Mouse (Mus musculus) G1E (cell line): ENCODE data around the gene Sgcd. TPM values are rescaled to one million over a fixed set of nuclear protein-coding genes. Genes with fewer than 3 reads are reported as not detected.

Source experiments
- ATAC-seq: 2 replicates; pipeline ENCODE4 v1.8.0; 2016; ENCODE audit warnings: mild to moderate bottlenecking; ENCODE audit not compliant: insufficient number of reproducible peaks, poor library complexity, low FRiP score, severe bottlenecking; ENCODE audit errors: extremely low read depth
- DNase-seq: peaks from one replicate; pipeline ENCODE4 v3.0.0; 2012; ENCODE audit warnings: low spot score
- H3K27me3 ChIP-seq: 2 replicates; pipeline ENCODE4 v1.6.1; 2012; ENCODE audit warnings: mild to moderate bottlenecking, low read length, inconsistent platforms; ENCODE audit not compliant: insufficient read depth
- H3K36me3 ChIP-seq: replicated peaks from 2 replicates; pipeline ENCODE3; 2012; ENCODE audit warnings: mild to moderate bottlenecking, inconsistent platforms
- H3K4me1 ChIP-seq: 2 replicates; pipeline ENCODE4 v1.6.1; 2012; ENCODE audit warnings: low read depth, low read length, inconsistent platforms, mixed read lengths; ENCODE audit not compliant: insufficient read depth
- H3K4me3 ChIP-seq: 2 replicates; pipeline ENCODE4 v1.5.1; 2012; ENCODE audit warnings: low read depth, mild to moderate bottlenecking, inconsistent platforms, low read length, moderate library complexity, mixed read lengths
- H3K9me3 ChIP-seq: replicated peaks from 2 replicates; pipeline ENCODE4 v1.6.1; 2012; ENCODE audit warnings: inconsistent platforms
- CTCF ChIP-seq: IDR thresholded peaks from 2 replicates; pipeline ENCODE4 v1.5.1; 2012; ENCODE audit warnings: low read depth, low read length, inconsistent platforms, mixed read lengths
- GATA1 ChIP-seq: IDR thresholded peaks from 2 replicates; pipeline ENCODE4 v1.6.1; 2012; ENCODE audit warnings: borderline replicate concordance, low read length, inconsistent platforms, mixed read lengths
- GATA2 ChIP-seq: IDR thresholded peaks from 2 replicates; pipeline ENCODE4 v1.6.1; 2012; ENCODE audit warnings: low read depth, low read length, inconsistent platforms, borderline replicate concordance
- POLR2AphosphoS5 ChIP-seq: IDR thresholded peaks from 2 replicates; pipeline ENCODE4 v1.6.1; 2012; ENCODE audit warnings: low read depth, low read length, inconsistent platforms; ENCODE audit not compliant: insufficient replicate concordance
- TAL1 ChIP-seq: conservative IDR thresholded peaks from 2 replicates; pipeline ENCODE4 v1.6.1; 2012; ENCODE audit warnings: low read depth, low read length, inconsistent platforms, mixed read lengths
- polyA plus RNA-seq: library from polyadenylated mRNA; stranded (reverse); fragments of >175 nt; gene quantifications from 2 replicates; pipeline ENCODE4 v1.2.3, GENCODE M21; 2012
- total RNA-seq, 2 experiments: library from RNA; stranded (forward) in 1 of 2; stranded (reverse) in 1 of 2; fragments of 200-1000 nt in 1 of 2; fragments of >200 nt in 1 of 2; fragmentation: Nextera tagmentation in 1 of 2; gene quantifications; 2 replicates each; pipeline ENCODE4 v1.2.3; 2014 to 2017

The Sgcd gene
- total and polyA plus RNA-seq, 3 experiments, result 0.05 TPM; not detected in 2

DNA sequence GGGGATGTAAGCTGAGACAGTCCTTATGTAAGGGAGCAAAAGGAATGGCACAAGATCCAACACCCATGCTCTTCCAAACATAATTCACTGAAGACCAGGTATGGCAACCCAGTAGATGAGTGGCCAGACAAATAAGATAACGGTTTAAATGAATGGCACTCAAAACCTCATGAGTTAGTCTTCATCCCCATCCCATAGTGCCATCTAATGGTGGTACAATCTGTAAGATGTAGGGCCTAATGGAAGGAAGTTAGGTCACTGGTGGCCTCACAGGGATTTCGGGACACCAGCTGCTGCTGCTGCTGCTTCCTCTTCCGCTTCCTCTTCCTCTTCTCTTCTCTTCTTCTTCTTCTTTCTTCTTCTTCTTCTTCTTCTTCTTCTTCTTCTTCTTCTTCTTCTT lies 601.0 kb downstream of the Sgcd start:
- ATAC-seq (no peak), DNase-seq (no peak)
- H3K4me3 ChIP-seq, result no peak overlapping the region
- no peaks in the 10 kb centered on the region for H3K36me3 ChIP-seq
- TF ChIP-seq CTCF (no peak), TAL1 (no peak), GATA1 (no peak), GATA2 (no peak), POLR2AphosphoS5 (no peak)
- no peaks in the 10 kb centered on the region for H3K4me1 ChIP-seq
- H3K27me3 ChIP-seq, result no peaks in the 10 kb centered on the region
- no peaks in the 10 kb centered on the region for H3K9me3 ChIP-seq

DNA sequence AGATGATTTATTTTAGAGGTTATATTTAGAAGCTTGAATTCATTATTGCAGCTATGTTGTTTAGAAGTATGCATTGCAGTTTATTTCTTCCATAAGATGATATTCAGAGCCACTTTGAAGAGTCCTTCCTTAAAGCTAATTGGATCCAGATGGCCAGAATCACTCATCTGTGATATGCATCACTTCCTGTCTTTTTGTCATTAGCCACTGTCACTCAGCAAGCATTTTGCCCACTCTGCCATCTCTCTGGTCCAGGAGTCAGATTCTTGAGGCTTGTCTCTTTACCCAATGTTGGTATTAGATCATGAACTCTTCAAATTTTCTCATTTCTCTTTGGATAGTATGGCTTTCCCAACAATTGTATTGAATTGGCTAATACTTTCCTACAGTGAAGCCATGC lies 602.6 kb downstream of the Sgcd start:
- TF ChIP-seq CTCF (no peak), POLR2AphosphoS5 (no peak), GATA1 (no peak), TAL1 (no peak), GATA2 (no peak)
- DNase-seq (no peak), ATAC-seq (no peak)
- no peaks in the 10 kb centered on the region for H3K27me3 ChIP-seq
- no peaks in the 10 kb centered on the region for H3K4me1 ChIP-seq
- H3K36me3 ChIP-seq, result no peaks in the 10 kb centered on the region
- no peak overlapping the region for H3K4me3 ChIP-seq
- H3K9me3 ChIP-seq, result 0 out of 2 replicates have a peak, but pooled peaks cover 4% of the 10 kb centered on the region

DNA sequence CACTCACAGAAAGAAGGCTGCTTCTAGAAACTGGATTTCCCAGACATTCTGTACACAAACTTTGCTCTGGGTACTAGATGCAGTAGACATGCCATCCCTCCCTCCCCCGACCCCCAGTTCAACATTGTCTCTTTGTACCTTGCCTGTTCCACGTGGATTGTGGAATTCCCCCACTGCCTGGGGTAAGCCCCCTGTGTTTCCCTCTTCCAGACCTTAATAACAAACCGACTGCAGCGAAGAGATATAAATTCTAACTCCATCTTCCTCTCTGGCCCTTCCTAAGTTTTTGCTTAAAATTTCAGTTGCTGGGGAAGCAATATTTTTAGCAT lies 609.2 kb downstream of the Sgcd start:
- Histone ChIP-seq H3K4me3 (no peak overlapping the region), H3K4me1 (no peaks in the 10 kb centered on the region), H3K27me3 (no peaks in the 10 kb centered on the region), H3K36me3 (no peaks in the 10 kb centered on the region), H3K9me3 (peaks cover 10% of the 10 kb centered on the region; the same call in 1 of the 2 replicates)
- DNase-seq (no peak), ATAC-seq (no peak)
- TF ChIP-seq CTCF, result no peak
- no peak for TF ChIP-seq GATA1
- TF ChIP-seq POLR2AphosphoS5, result no peak
- TF ChIP-seq TAL1, result no peak
- TF ChIP-seq GATA2, result no peak

DNA sequence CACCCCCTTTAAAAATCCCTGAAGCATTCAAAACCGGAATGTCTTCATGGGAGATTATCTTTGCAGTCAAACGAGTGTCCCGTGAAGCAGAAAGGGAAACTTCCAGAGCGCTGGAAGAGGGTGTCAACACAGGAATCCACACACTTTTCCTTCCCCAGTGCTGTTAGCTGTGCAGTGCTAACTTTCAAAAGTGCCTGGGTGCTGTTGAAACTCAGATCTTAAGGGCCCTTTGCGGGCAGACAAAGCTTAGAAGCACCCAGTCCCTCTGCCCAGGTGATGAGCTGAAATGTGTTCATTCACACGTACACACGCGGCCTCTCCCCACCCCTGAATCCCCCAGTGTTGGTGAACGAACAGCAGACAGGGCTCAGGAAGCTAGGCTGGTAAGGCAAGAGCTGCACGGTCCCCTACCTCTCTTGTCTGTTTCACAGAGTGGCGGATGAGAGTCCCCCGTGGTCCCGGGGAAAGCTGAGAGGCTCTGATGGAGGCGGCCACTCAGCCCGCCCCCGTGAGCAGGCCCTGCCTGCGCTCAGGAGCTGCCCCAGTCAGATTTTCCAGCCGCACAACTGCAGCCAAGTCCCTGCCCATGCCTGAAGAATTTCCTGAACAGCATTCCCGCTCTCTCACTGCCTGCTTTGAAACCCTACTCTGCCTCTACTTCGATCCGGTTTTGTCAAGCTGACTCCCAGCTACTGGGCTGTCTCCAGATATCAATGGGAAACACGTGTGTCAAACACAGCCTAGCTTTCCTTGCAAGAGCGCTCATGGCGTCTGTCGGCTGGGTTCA lies 609.7 kb downstream of the Sgcd start:
- H3K27me3 ChIP-seq, result no peaks in the 10 kb centered on the region
- TF ChIP-seq GATA2 (no peak), CTCF (no peak), GATA1 (no peak), POLR2AphosphoS5 (no peak), TAL1 (no peak)
- DNase-seq, result no peak
- H3K36me3 ChIP-seq, result no peaks in the 10 kb centered on the region
- H3K4me1 ChIP-seq, result no peaks in the 10 kb centered on the region
- no peak for ATAC-seq
- H3K9me3 ChIP-seq, result peaks cover 10% of the 10 kb centered on the region; the same call in 1 of the 2 replicates
- no peak overlapping the region for H3K4me3 ChIP-seq

DNA sequence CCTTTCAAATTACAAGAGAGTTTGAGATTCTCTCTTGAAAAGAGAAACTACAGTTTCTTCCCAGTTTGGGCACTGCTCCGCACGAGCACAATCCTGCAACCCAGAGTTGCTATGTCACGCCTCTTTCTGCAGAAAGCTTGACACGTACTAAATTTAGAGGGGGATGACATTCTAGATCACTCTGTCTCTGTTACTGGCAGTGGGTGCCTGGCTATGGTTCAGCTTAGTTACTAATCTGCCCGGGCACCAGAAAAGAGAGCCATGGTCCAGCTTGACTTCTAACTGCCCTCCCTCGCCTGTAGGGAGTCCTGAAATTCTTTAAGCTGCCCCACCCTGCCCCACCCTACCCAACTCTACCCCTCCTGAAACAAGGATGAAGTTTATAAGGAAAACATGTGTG lies 611.3 kb downstream of the Sgcd start:
- no peak for ATAC-seq

DNA sequence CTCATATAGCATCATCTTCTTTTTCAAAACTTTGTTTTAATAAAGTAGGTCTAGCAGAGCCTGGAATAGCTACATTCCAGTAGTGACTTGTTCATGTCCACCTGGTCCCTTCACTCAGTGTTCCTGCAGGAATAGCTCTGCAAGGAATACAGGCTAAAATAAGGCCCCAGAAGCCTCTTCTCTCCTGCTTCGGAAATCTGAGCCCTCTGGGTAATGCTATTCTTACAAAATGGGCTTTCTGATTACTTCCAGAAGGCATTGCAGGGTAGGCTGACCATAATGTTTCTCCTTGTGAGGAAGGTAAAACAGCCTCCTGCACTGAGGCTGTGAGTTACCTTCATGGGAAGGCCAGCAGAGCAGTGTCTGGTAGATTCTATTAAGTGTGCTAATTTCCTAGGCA lies 611.9 kb downstream of the Sgcd start:
- ATAC-seq (no peak), DNase-seq (no peak)
- Histone ChIP-seq H3K4me1 (no peaks in the 10 kb centered on the region), H3K36me3 (no peaks in the 10 kb centered on the region), H3K4me3 (no peak overlapping the region), H3K27me3 (no peaks in the 10 kb centered on the region), H3K9me3 (peaks cover 15% of the 10 kb centered on the region; the same call in 1 of the 2 replicates)
- TF ChIP-seq CTCF, result no peak
- no peak for TF ChIP-seq GATA1
- TF ChIP-seq GATA2, result no peak
- TF ChIP-seq POLR2AphosphoS5, result no peak
- TF ChIP-seq TAL1, result no peak

More for the DNA sequence above, 611.3 kb downstream of the Sgcd start:
- no peaks in the 10 kb centered on the region for H3K27me3 ChIP-seq
- no peaks in the 10 kb centered on the region for H3K4me1 ChIP-seq
- peaks cover 12% of the 10 kb centered on the region; the same call in 1 of the 2 replicates for H3K9me3 ChIP-seq
- no peak for TF ChIP-seq CTCF
- no peak for TF ChIP-seq GATA2
- no peak for TF ChIP-seq POLR2AphosphoS5
- TF ChIP-seq TAL1, result no peak
- TF ChIP-seq GATA1, result no peak
- no peak for DNase-seq
- H3K4me3 ChIP-seq, result no peak overlapping the region
- H3K36me3 ChIP-seq, result no peaks in the 10 kb centered on the region

DNA sequence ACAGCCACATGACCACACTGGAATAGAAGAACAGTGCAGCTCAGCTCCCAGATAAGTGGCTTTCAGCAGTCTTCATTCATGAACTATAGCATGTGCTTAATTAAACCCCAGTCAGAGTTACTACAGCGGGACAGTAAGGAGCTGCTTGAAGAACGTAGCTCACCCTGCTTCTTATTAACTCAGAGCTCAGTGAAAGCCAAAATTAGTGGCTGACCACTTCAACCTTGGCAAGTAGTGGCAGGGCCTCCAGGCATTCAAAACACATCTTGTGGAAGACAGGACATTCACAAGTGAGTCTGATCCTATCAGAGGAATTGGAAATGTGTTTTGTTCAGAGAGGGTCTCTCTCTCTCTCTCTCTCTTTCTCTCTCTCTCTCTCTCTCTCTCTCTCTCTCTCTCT lies 617.2 kb downstream of the Sgcd start:
- Histone ChIP-seq H3K4me1 (no peaks in the 10 kb centered on the region), H3K36me3 (no peaks in the 10 kb centered on the region), H3K27me3 (no peaks in the 10 kb centered on the region), H3K9me3 (0 out of 2 replicates have a peak, but pooled peaks cover 7% of the 10 kb centered on the region), H3K4me3 (no peak overlapping the region)
- DNase-seq, result no peak
- no peak for ATAC-seq
- TF ChIP-seq CTCF, result no peak
